Mouse (Mus musculus) induced T-regulatory cell, adult 2 months (primary cell): Measurements from ENCODE around the gene Gm10153.
"Not testable (repeated sequence)": the region's sequence is repeated elsewhere in the genome, so short reads cannot be mapped to it uniquely, and the experiment has no call there.

ENCODE experiments used
- DNase-seq: peaks from one replicate; pipeline ENCODE4 v3.0.0-alpha.2; 2012; ENCODE audit warnings: low read depth

Gene Gm10153

DNA sequence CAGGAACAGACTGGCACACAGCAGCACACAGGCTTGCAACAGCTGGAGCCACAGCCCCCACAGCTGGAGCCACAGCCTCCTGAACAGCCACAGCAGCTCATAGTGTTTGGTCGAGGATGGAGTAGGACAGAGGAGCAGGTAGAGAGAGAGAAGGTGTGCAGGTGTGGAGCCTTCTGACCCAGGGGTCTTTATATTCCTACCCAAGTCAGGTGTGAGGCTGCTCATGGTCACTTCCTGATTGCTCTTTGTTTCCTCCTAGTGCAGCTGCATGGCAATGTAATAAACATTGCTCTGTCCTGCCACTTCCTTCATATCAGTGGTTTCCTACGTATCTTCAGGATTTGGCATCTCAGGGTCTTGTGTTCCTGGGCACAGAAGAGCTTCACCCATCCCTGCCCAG lies at the start of gene Gm10153:
Gene Gm10153 (minus strand): TSS at position 101 of the 400 bp plus-strand sequence.
- DNase-seq, result no peak

DNA sequence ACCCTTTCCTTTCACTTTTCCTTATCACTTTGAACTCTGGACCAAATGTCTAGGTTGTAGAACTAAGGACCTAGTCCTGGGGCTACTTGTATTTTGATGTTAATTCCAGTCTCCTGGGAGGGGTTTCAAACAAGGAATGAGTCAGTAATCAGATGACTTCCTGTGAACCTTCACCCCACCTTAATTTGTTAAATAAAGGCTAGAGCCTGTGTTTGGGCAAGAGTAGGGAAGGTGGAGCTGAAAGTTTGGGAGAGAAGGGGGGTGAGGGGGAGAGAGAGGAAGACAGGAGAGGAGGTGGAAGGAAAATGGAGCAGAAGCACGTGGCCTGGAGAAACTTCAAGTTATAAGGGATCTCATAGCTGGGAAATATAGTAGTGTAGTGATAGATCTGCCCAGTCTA lies 41.4 kb upstream of the Gm10153 start:
- no peak for DNase-seq

GRCm38 (mm10) chr7:142229871-142230270 lies 39.7 kb upstream of the Gm10153 start, which contains the start of gene Krtap5-5:
TSS of gene Krtap5-5 (minus strand) at chr7:142229971.
- DNase-seq, result not testable (repeated sequence)

- DNase-seq, result no peak
These were observed 34.3 kb upstream of the Gm10153 start for GRCm38 (mm10) chr7:142224518-142224917.

DNA sequence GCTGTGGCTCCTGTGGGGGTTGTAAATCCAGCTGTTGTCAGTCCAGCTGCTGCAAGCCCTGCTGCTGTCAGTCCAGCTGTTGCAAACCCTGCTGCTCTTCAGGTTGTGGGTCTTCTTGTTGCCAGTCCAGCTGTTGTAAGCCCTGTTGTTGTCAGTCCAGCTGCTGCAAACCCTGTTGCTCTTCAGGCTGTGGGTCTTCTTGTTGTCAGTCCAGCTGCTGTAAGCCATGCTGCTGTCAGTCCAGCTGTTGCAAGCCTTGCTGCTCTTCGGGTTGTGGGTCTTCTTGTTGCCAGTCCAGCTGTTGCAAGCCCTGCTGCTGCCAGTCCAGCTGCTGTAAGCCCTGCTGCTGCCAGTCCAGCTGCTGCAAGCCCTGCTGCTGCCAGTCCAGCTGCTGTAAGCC lies 21.9 kb upstream of the Gm10153 start:
- DNase-seq, result not testable (repeated sequence)

GRCm38 (mm10) chr7:142211559-142211958 lies 21.4 kb upstream of the Gm10153 start, which contains the start of gene Gm7579:
TSS of gene Gm7579 (plus strand) at chr7:142211859.
- DNase-seq, result no peak

DNA sequence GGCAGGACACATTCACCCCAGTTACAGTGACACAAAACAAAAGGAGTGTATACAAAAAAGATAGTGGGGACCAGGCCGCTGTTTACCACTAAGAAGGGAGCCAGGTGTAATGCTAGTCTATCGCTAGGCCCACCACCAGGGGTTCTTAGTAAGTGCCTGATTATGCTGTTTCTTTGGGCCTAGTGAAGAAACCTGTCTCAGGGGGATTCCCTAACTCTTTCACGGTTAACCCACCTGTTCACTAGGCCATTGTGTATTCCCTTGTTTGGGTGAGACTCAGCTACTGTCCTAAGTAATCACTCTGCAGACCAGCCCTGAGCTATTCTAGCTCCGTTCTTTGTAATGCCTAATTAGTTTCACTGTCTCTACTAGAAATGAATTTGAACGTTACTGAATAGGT lies 16.7 kb upstream of the Gm10153 start:
- DNase-seq, result not testable (repeated sequence)

GRCm38 (mm10) chr7:142205488-142205887 lies 15.3 kb upstream of the Gm10153 start:
- DNase-seq, result no peak

DNA sequence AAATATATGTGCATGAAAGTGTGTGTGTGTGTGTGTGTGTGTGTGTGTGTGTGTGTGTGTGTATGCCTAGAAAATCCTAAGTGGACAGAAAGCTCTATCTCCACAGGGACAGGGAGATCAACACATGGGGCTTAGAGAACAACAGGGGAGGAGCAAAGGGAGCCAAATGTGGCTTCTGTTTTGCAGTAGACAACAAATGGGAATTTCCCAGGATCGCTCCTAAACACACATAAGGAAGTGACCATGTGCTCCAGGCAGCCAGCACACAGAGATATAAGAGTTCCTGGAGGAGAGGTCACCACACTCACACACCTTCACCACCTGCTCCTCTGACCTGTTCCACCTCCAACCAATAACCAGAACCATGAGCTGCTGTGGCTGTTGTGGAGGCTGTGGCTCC lies 10.9 kb upstream of the Gm10153 start, which contains the start of gene Krtap5-3:
Gene Krtap5-3 (plus strand): TSS at position 301 of the 400 bp plus-strand sequence.
- DNase-seq, result no peak

DNA sequence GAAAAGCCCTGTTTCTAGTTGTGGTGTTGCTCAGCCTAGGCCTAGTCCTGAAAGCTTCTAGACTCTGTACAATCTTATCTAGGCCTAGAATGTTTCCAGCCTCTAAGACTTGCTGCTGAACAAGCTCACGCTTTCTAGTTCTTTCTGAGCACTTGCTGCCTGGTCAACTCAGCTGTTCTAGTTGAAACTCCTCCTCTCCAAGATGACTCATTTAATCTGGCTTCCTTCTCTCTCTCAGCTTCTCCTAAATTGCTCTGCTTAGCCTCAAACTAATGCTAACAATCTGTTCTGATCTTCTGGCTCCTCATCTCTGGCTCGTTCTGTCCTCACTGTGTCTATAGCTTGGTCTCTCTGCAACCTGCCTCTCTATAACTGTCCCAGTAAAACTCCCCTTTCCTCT lies 8.6 kb upstream of the Gm10153 start:
- no peak for DNase-seq

DNA sequence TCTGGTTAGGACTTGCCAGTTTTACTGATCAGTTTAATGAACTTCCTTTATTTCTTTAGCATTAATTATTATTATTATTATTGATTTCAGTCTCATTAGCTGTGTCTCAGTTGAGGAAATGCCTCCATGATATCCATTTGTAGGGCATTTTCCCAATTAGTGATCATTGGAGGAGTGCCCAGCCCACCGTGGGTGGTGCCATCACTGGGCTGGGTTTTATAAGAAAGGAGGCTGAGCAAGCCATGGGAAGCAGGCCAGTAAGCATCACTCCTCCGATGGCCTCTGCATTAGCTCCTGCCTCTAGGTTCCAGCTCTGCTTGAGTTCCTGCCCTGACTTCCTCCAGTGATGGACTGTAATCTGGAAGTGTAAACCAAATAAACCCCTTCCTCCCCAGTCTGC lies 2.0 kb downstream of the Gm10153 start:
- DNase-seq, result no peak

GRCm38 (mm10) chr7:142181021-142181420 lies 9.2 kb downstream of the Gm10153 start:
- no peak for DNase-seq

DNA sequence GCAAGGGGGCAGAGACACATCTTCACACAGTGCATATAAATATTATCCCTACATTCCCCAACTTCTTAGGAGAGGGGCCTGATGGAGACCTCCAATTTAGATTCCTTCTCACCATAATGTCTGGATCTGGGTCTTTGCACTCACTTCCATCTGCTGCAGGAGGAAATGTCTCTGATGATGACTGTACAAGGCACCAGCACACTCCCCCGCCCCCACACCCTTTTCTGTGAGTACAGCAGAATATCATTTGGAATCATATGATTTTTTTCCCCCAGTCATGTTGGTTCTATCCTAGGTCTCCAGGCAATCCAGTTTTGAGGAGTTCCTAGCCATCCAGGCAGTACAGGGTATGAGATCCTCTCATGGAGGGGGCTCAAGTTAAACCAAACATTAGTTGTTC lies 11.5 kb downstream of the Gm10153 start:
- DNase-seq, result no peak

GRCm38 (mm10) chr7:142175905-142176304 lies 14.3 kb downstream of the Gm10153 start, which contains the start of gene Krtap5-2:
TSS of gene Krtap5-2 (minus strand) at chr7:142176005.
- not testable (repeated sequence) for DNase-seq

- DNase-seq, result peak; percentile 54
These were observed 20.4 kb downstream of the Gm10153 start for GRCm38 (mm10) chr7:142169836-142170235.

DNA sequence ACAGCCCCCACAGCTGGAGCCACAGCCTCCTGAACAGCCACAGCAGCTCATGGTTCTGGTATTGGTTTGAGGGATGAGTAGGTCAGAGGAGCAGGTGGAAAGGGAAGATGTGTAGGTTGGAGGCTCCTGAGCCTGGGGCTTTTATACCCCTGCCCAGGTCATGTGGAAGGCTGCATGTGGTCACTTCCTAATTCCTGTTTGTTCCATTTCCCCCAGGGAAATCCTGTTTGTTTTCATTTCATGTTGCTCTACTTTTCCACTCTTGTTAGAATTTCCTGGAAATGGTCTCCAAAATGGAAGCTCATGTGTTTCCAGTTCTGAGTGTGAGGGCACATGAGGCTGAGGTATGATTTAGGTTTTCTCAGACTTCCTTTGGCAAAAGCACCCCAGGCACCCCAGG lies 24.6 kb downstream of the Gm10153 start, which contains the start of gene Gm4553:
Gene Gm4553 (minus strand): TSS at position 101 of the 400 bp plus-strand sequence.
- not testable (repeated sequence) for DNase-seq

DNA sequence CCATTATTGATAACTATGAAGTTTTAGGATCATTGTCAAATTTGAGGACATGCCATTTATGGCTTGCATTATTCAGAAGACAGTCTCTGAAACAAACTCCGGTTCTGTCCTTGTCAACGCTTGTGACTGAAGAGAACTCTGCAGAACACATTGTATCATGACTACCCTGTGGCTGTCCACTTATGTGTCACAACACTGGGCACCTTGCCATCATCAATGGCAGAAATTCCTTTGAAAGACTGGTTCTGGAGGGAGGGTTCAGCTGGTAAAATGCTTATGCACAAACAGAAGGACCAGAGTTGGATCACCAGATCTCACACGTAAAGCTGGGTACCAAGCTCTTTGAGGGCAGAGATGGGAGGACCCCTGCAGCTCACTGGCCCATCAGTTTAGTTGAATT lies 30.8 kb downstream of the Gm10153 start:
- no peak for DNase-seq

GRCm38 (mm10) chr7:142157013-142157412 lies 33.2 kb downstream of the Gm10153 start, which contains the start of gene Gm29735:
TSS of gene Gm29735 (minus strand) at chr7:142157113.
- not testable (repeated sequence) for DNase-seq

GRCm38 (mm10) chr7:142155308-142155707 lies 34.9 kb downstream of the Gm10153 start:
- no peak for DNase-seq

DNA sequence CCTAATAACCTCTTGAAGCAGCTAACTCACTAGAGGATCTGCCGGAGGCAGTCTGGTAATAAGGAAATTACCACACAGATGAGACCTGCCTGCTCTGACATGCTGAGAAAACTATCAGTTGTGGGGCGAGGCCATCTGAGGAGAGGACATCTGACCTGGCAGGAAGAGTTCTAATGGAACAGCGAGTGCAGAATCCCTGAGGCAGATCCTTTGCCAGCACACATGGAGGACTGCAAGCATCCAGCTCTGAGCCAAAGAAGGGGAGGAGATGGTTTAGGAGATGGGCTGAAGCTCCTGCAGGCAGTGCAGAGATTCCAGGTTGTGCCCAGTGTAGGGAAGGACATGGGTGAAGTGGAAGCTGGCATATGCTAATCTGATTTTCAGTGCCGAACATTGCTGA lies 38.0 kb downstream of the Gm10153 start:
- no peak for DNase-seq

GRCm38 (mm10) chr7:142148633-142149032 lies 41.6 kb downstream of the Gm10153 start:
- DNase-seq, result no peak

- peak; percentile 65 for DNase-seq
These were observed 44.2 kb downstream of the Gm10153 start for GRCm38 (mm10) chr7:142146033-142146432.

- DNase-seq, result no peak
These were observed 44.7 kb downstream of the Gm10153 start for GRCm38 (mm10) chr7:142145413-142145940.

GRCm38 (mm10) chr7:142144507-142144906 lies 45.7 kb downstream of the Gm10153 start, which contains the start of gene Gm45337:
TSS of gene Gm45337 (minus strand) at chr7:142144607.
- DNase-seq, result no peak
